Mouse (Mus musculus) heart, adult 2 months (tissue): ENCODE data around the gene Skor1. TPM values are rescaled to one million over a fixed set of nuclear protein-coding genes. Genes with fewer than 3 reads are reported as not detected.

Experiments
- DNase-seq, 2 experiments: peaks; one replicate each; pipeline ENCODE4 v3.0.0; 2021
- H3K27ac ChIP-seq: fragments of 200-600 bp; 2 replicates; pipeline ENCODE4 v1.8.1; 2022
- H3K27me3 ChIP-seq: fragments of 200-500 bp; 2 replicates; pipeline ENCODE4 v1.6.1; 2012; ENCODE audit warnings: mild to moderate bottlenecking, low read length, inconsistent platforms, mixed read lengths; ENCODE audit not compliant: control insufficient read depth, insufficient read depth
- H3K36me3 ChIP-seq: fragments of 200-500 bp; 2 replicates; pipeline ENCODE4 v1.6.1; 2012; ENCODE audit warnings: low read length, inconsistent platforms; ENCODE audit not compliant: control insufficient read depth, insufficient read depth
- H3K4me1 ChIP-seq: fragments of 200-500 bp; 2 replicates; pipeline ENCODE4 v1.6.1; 2011; ENCODE audit warnings: low read length; ENCODE audit not compliant: control insufficient read depth, insufficient read depth
- H3K4me3 ChIP-seq: fragments of 200-600 bp; 2 replicates; pipeline ENCODE4 v1.8.1; 2022
- H3K79me2 ChIP-seq: fragments of 200-500 bp; replicated peaks from 2 replicates; pipeline ENCODE4 v1.6.1; 2012; ENCODE audit warnings: mild to moderate bottlenecking, inconsistent platforms, low read length, moderate library complexity, mixed read lengths; ENCODE audit not compliant: control insufficient read depth, insufficient read depth
- H3K9ac ChIP-seq: fragments of 200-500 bp; 2 replicates; pipeline ENCODE4 v1.6.1; 2012; ENCODE audit warnings: low read depth, mild to moderate bottlenecking, control low read depth, inconsistent platforms, low read length, mixed read lengths
- CTCF ChIP-seq: fragments of 200-600 bp; IDR thresholded peaks from 2 replicates; pipeline ENCODE4 v1.8.1; 2022; ENCODE audit warnings: antibody characterized with exemption, mild to moderate bottlenecking, moderate library complexity
- EP300 ChIP-seq: fragments of 200-500 bp; IDR thresholded peaks from 2 replicates; pipeline ENCODE4 v1.6.1; 2011; ENCODE audit warnings: low read depth, low read length, control low read depth; ENCODE audit not compliant: insufficient read depth
- POLR2A ChIP-seq: fragments of 200-500 bp; IDR thresholded peaks from 2 replicates; pipeline ENCODE4 v1.6.1; 2011; ENCODE audit warnings: mild to moderate bottlenecking, low read depth, low read length, control low read depth; ENCODE audit not compliant: insufficient read depth
- WGBS: fragments of 180-500 bp; shearing (Covaris S2); methylation state at CpG from one replicate; pipeline ENCODE4 v1.1.7; 2018; 5-methylcytosine and 5-hydroxymethylcytosine counted together
- intact Hi-C: fragments of 180-260 bp; cut with DNase I; formaldehyde crosslinking; loops from one replicate; pipeline ENCODE4 v1.15.1; 2025
- polyA plus RNA-seq: library from polyadenylated mRNA; depleted of rRNA; stranded (reverse); fragments of >200 nt; gene quantifications from 2 replicates; pipeline ENCODE4 v1.2.3, GENCODE M21; 2012
- total RNA-seq, 2 experiments: library from RNA; stranded (reverse); gene quantifications; 2 replicates each; pipeline ENCODE4 v1.2.3; 2021

The Skor1 gene
- total and polyA plus RNA-seq, 3 experiments: 0.04 to 0.10 (median 0.07) TPM

DNA sequence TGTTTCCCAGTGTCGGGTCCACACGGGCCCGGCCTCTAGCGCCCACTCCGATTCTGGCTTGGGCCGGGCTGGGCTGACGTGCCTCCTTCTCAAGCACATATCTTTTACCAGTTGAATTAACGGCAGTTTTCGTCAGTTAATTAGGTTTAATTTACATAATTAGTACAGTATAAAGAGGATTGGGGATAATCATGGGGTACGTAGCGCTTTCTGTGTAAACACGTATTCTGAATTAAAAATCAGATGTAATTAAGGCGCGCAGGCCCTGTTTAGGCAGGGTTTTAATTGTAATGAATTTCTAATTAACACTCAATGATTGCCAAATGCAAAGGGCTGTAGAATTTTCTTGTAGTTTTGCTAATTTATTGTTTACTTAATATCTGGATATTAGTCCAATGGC is 3.2 kb upstream of the Skor1 start:
- no peak for TF ChIP-seq POLR2A
- no peak for TF ChIP-seq EP300
- TF ChIP-seq CTCF: no peak
- Histone ChIP-seq H3K36me3 (no peaks in the 10 kb centered on the region), H3K4me1 (no peaks in the 10 kb centered on the region), H3K27me3 (peaks cover 18% of the 10 kb centered on the region), H3K27ac (no peak overlapping the region), H3K4me3 (no peak overlapping the region), H3K9ac (no peak overlapping the region), H3K79me2 (no peaks in the 10 kb centered on the region)
- DNase-seq: no peak
- WGBS: 33% methylated on average over 14 of the region's 14 CpGs
- intact Hi-C loops: no loop called here

DNA sequence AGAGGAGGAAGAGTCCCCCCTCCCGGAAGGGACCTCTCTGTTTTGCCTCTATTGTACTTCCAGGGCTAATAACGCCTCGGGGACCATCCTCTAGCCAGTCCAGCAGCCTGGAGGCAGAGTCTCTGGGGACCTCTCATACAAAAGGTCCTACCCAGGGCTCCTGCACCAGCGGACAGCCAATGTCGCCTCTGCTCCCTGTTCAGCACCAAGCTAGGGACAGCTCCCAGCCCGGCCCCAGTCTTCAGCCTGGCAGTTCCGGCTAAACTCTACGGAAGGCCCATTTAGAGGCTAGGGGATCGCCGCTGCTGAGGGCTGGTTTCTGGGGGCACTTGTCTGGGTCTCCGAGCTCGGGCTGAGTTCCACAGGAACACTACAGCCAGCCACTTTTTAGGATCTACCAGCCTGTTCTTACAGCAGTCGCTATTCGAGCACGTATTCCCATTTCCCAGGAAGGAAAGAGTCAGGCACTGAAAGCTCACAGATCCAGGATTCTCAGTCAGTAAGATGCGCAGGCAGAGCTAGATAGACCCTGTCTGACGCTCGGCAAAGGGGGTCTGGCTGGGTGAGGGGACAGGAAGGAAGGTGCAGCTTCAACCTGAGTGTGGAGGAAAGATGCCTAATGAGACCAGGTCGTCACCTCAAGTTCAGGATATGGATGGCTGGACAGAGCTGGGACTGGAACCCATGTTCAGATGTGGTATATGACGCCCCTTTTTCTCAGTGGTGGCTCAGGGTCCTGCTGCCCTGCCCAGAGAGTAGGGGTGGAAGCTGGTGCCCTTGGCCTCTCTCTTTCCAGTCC is 2.5 kb upstream of the Skor1 start:
- peak; percentile 49 to 74 for DNase-seq
- no peak overlapping the region for H3K9ac ChIP-seq
- H3K36me3 ChIP-seq: no peaks in the 10 kb centered on the region
- no peak overlapping the region for H3K4me3 ChIP-seq
- TF ChIP-seq EP300: no peak
- TF ChIP-seq CTCF: no peak
- TF ChIP-seq POLR2A: no peak
- H3K4me1 ChIP-seq: no peaks in the 10 kb centered on the region
- H3K79me2 ChIP-seq: no peaks in the 10 kb centered on the region
- H3K27ac ChIP-seq: no peak overlapping the region
- intact Hi-C loops: no loop called here
- peaks cover 22% of the 10 kb centered on the region for H3K27me3 ChIP-seq
- WGBS: 2% methylated on average over 20 of the region's 20 CpGs

DNA sequence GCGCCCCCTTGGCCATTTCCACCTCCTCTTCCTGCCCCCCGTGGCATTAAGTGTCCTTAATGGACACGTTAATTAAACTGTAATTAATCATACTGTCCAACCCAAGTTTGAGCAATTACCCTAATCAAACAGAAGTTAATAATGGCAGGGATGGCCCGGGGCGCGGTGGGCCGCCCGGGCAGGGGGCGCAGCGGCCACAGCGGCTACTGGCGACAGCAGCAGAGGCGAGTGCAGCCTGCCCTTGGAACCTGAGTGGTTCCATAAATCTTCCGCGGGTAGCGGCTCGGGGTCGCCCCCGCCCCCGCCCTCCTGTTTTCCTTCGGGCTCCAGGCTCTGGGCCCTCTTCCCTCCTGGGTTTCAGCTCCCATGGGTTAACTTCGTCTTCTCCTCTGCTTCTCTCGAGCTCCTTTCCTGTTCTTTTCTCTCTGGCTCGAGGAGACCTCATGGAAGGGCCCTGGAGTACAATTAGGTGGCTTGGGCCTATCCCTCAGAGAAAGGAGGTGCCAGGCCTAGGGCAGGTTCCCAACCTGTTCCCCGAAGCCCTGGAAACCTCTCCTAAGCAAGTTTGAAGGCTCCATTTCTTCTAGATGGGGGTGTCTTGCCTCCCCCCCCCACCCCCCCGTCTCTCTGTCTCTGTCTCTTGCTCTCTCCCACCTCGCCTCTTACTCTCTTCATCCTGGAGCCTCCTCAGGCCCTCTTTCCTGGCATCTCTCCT is 1.5 kb upstream of the Skor1 start:
- Histone ChIP-seq H3K36me3 (no peaks in the 10 kb centered on the region), H3K4me3 (no peak overlapping the region), H3K79me2 (no peaks in the 10 kb centered on the region), H3K27ac (no peak overlapping the region), H3K4me1 (no peaks in the 10 kb centered on the region), H3K9ac (no peak overlapping the region), H3K27me3 (peaks cover 30% of the 10 kb centered on the region)
- WGBS: 5% methylated on average over 27 of the region's 27 CpGs
- no peak for DNase-seq
- TF ChIP-seq CTCF (no peak), EP300 (no peak), POLR2A (no peak)
- intact Hi-C loops: no loop called here

DNA sequence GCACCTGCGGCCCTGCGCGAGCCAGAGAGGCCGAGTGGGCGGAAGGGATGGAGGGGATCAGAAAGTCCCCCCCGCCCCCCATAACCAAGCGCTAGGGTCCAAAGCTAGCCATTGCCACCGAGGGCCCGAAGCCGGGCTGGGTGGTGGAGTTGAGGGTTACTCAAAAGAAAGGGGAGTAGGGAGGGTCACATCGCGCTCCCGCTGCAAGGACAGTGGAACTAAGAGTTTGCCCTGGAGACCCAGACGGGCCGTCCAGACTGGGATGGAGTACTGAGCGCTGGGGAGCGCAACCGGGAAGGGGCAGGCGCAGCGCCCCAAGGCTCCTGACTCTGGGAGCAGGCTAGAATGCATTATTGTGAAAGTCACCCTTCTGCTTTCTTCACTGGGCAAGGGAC is 608 bp upstream of the Skor1 start:
- Histone ChIP-seq H3K79me2 (no peaks in the 10 kb centered on the region), H3K9ac (no peak overlapping the region), H3K27ac (no peak overlapping the region), H3K4me1 (no peaks in the 10 kb centered on the region), H3K27me3 (peaks cover 39% of the 10 kb centered on the region), H3K36me3 (no peaks in the 10 kb centered on the region), H3K4me3 (no peak overlapping the region)
- no peak for DNase-seq
- TF ChIP-seq CTCF: no peak
- TF ChIP-seq POLR2A: no peak
- no peak for TF ChIP-seq EP300
- intact Hi-C loops: no loop called here
- WGBS: 2% methylated on average over 20 of the region's 20 CpGs

DNA sequence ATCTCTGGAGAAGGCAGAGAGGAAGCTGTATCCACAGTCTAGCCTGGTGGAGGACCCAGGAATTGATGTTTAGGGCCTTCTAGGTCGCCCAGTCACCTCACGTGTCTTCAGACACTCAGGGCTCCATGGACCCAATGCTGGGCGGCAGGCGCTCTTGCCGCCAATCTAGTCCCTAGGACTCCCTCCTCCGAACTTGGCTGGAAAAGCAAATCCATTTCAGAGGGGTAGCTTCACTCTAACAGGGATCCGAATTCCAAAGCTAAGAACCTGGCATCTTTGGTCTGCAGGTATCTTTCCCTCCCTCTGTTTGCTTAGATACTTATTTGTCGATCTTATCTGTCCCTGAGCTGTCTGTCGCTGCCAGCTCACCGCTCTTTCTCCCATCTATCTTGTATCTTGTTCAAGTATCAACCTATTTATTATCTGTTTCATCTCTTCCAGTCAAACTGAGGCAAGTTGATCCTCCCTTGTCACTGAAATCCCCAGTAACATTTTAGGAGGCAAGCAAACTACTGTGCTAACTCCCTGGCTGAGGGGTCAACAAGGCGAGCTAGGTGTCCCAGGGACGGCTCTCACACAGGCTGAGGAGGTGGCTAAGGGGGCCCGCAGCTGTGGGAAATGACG is 863 bp downstream of the Skor1 start:
- TF ChIP-seq CTCF (no peak), POLR2A (no peak), EP300 (no peak)
- DNase-seq: no peak
- no peak overlapping the region for H3K4me3 ChIP-seq
- H3K36me3 ChIP-seq: no peaks in the 10 kb centered on the region
- no peaks in the 10 kb centered on the region for H3K4me1 ChIP-seq
- H3K27ac ChIP-seq: no peak overlapping the region
- intact Hi-C loops: no loop called here
- H3K9ac ChIP-seq: no peak overlapping the region
- H3K27me3 ChIP-seq: peaks cover 46% of the 10 kb centered on the region
- no peaks in the 10 kb centered on the region for H3K79me2 ChIP-seq
- WGBS: 4% methylated on average over 14 of the region's 14 CpGs
